Mouse (Mus musculus) E14TG2a.4 (cell line): ENCODE results near the gene Spata5.

ENCODE experiments used
- CTCF ChIP-seq: conservative IDR thresholded peaks from 2 replicates; pipeline ENCODE4 v1.5.1; 2014; ENCODE audit warnings: low read length
- NANOG ChIP-seq: IDR thresholded peaks from 2 replicates; pipeline ENCODE4 v1.6.1; 2014; ENCODE audit warnings: borderline replicate concordance, low read length, mixed read lengths
- POU5F1 ChIP-seq: IDR thresholded peaks from 2 replicates; pipeline ENCODE4 v1.6.1; 2014; ENCODE audit warnings: low read length, borderline replicate concordance

DNA sequence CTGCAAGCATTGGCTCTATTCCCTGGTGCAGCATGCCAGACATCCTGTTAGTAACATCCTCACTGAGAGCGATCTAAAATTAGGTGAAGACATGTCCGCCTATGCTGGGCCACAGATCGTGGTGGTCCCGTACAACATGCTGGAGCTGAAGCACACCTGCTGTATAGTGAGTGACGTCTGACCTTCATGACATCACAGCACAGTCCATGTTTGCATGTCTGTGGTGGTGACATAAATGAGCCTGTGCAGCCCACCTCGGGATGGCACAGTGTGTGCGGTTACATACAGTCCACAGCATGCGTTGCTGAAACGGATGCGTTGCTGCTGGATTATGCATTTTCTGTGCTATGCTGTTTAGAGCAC, 186.2 kb downstream of the Spata5 start:
- TF ChIP-seq CTCF (no peak), POU5F1 (no peak), NANOG (no peak)
